Mouse (Mus musculus): ENCODE data around the gene Dysf.
A peak's percentile ranks its signal among the peaks of the same experiment; 100 is the strongest.

- TF ChIP-seq CTCF (conservative IDR thresholded peaks at IDR 0.05 in 1 of 2, IDR thresholded peaks at IDR 0.05 in 1 of 2; ENCODE audit: low read depth in 2 of 2, low read length in 2 of 2), result peak in 1 of 2 experiments; percentile 56; a peak in 2 of 4 replicates
- no peak for TF ChIP-seq MAFK (IDR thresholded peaks at IDR 0.05; ENCODE audit: insufficient replicate concordance, low read length)
- no peak for TF ChIP-seq TBP (conservative IDR thresholded peaks at IDR 0.05; ENCODE audit: low read depth, low read length)
- peak; percentile 34 for TF ChIP-seq SMC3 (IDR thresholded peaks at IDR 0.05; ENCODE audit: low read depth, low read length)
- peak; percentile 39 for TF ChIP-seq RAD21 (IDR thresholded peaks at IDR 0.05; ENCODE audit: low read depth, low read length)
- TF ChIP-seq EP300 (IDR thresholded peaks at IDR 0.05; ENCODE audit: low read length), result no peak
- TF ChIP-seq SIN3A (IDR thresholded peaks at IDR 0.05; ENCODE audit: low read length), result no peak
- no peak for TF ChIP-seq MAZ (IDR thresholded peaks at IDR 0.05; ENCODE audit: low read depth, low read length)
- no peak for TF ChIP-seq MXI1 (IDR thresholded peaks at IDR 0.05; ENCODE audit: low read depth, low read length)
- no peak for TF ChIP-seq KAT2A (IDR thresholded peaks at IDR 0.05; ENCODE audit: insufficient replicate concordance, low read length)
- TF ChIP-seq POLR2A (IDR thresholded peaks at IDR 0.05; ENCODE audit: low read depth, low read length), result no peak
These were observed 140.1 kb downstream of the Dysf start for GRCm38 (mm10) chr6:84148470-84148869.
